Mouse (Mus musculus) embryonic facial prominence, embryonic 14.5 days (tissue): ENCODE results near the gene Sel1l. TPM values are rescaled to one million over a fixed set of nuclear protein-coding genes. Genes with fewer than 3 reads are reported as not detected.

Source experiments
- ATAC-seq: fragments of 200-750 bp; cut with Nextera tagmentation; 2 replicates; pipeline ENCODE4 v1.8.0; 2017; ENCODE audit warnings: low read depth, moderate number of reproducible peaks, moderate TSS enrichment
- DNase-seq: peaks from one replicate; pipeline ENCODE4 v3.0.0-alpha.2; 2015; ENCODE audit warnings: low spot score
- H3K27ac ChIP-seq: fragments of 300-500 bp; sonication (generic); replicated peaks from 2 replicates; pipeline ENCODE4 v1.5.1; 2014; ENCODE audit warnings: low read depth, mild to moderate bottlenecking, low read length, moderate library complexity
- H3K27me3 ChIP-seq: fragments of 300-500 bp; sonication (generic); replicated peaks from 2 replicates; pipeline ENCODE4 v1.6.1; 2014; ENCODE audit warnings: low read length; ENCODE audit not compliant: control insufficient read depth, insufficient read depth
- H3K36me3 ChIP-seq: fragments of 300-500 bp; sonication (generic); 2 replicates; pipeline ENCODE4 v1.6.1; 2014; ENCODE audit warnings: low read length, mixed read lengths; ENCODE audit not compliant: control insufficient read depth, insufficient read depth
- H3K4me1 ChIP-seq: fragments of 300-500 bp; sonication (generic); 2 replicates; pipeline ENCODE4 v1.6.1; 2014; ENCODE audit warnings: antibody characterized with exemption, low read length; ENCODE audit not compliant: control insufficient read depth, insufficient read depth
- H3K4me2 ChIP-seq: fragments of 300-500 bp; sonication (generic); 2 replicates; pipeline ENCODE4 v1.6.1; 2014; ENCODE audit warnings: low read depth, mild to moderate bottlenecking, low read length, moderate library complexity, mixed read lengths
- H3K4me3 ChIP-seq: fragments of 300-500 bp; sonication (generic); 2 replicates; pipeline ENCODE4 v1.5.1; 2014; ENCODE audit warnings: low read depth, mild to moderate bottlenecking, low read length
- H3K9ac ChIP-seq: fragments of 300-500 bp; sonication (generic); 2 replicates; pipeline ENCODE4 v1.6.1; 2014; ENCODE audit warnings: low read depth, mild to moderate bottlenecking, low read length, moderate library complexity, mixed read lengths
- H3K9me3 ChIP-seq: fragments of 300-500 bp; sonication (generic); 2 replicates; pipeline ENCODE4 v1.6.1; 2016; ENCODE audit warnings: low read length; ENCODE audit not compliant: control insufficient read depth
- WGBS: fragments of 180-500 bp; shearing (Covaris S2); extraction: QIAGEN DNeasy Blood & Tissue Kit; methylation state at CpG from one replicate; pipeline ENCODE4 v1.1.7; 2014; 5-methylcytosine and 5-hydroxymethylcytosine counted together
- polyA plus RNA-seq: library from polyadenylated mRNA; unstranded; fragments of >200 nt; fragmentation: Nextera tagmentation; extraction: Ambion mirVana; gene quantifications from 2 replicates; pipeline ENCODE4 v1.2.1, GENCODE M21; 2014

Gene Sel1l
- polyA plus RNA-seq, 1 experiment from 2014 or later, result 94.8 TPM

DNA sequence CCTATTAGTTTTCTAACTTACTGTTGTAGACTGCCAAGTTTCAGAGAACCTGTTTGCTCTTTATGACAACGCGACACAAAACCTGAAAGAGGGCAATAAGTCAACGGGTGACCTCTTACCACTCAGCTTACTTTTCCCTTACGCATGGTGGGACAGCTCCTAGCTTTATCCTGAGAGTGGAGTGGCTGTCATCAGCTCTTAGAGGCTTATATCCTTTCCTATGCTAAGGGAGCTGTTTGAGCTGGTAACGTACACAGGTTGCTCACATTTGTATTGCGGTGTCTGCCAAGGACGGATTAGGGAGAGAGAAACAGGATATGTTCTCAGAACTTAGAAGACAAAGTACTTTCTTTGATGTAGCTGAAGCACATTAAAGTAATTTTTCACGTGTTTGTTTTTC, 5.4 kb upstream of the Sel1l start:
- no peak overlapping the region for H3K4me3 ChIP-seq
- H3K9me3 ChIP-seq, result no peaks in the 10 kb centered on the region
- ATAC-seq (peak; percentile 81; the same call in 1 of the 2 replicates), DNase-seq (peak; percentile 80)
- H3K4me1 ChIP-seq, result no peaks in the 10 kb centered on the region
- no peak overlapping the region for H3K4me2 ChIP-seq
- no peaks in the 10 kb centered on the region for H3K27me3 ChIP-seq
- H3K9ac ChIP-seq, result no peak overlapping the region
- WGBS, result 45% methylated on average over 8 of the region's 8 CpGs
- H3K27ac ChIP-seq, result no peak overlapping the region
- no peaks in the 10 kb centered on the region for H3K36me3 ChIP-seq

DNA sequence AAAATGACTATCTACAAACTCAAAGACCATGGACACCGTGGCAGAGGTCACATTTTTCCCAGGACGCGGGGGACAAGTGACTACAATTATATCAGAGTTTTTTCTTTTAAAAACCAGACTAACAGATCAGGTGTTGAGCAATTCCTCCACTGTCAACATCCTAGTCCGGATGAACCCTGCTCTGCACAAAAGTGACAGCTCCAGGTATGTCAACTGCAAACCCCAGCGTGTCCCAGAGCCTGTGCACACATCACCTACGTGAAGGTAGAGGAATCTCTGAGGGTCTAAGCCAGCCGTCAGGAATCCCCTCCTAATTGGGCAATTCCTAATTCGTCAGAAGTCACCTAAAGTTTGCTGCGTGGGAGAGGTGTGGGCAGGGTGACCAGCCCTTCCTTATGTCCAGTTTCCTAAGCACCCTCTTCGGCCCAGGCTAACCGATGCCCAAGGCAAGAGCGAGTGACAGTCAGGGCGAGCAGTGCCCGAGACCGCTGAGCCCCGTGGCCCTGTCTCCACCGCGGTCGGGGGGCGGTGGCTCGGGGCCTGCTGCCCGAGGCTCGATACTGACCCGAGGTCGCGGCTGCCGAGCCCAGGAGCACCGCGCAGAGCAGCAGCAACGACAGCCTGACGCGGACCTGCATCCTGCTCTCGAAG, 438 bp downstream of the Sel1l start:
- DNase-seq (peak; percentile 10), ATAC-seq (peak; percentile 35)
- Histone ChIP-seq H3K9ac (peak overlapping the region; percentile 93), H3K4me1 (peaks cover 5% of the 10 kb centered on the region; the same call in 1 of the 2 replicates), H3K4me3 (peak overlapping the region; percentile 94), H3K27ac (no peak overlapping the region; the same call in 1 of the 2 replicates), H3K9me3 (no peaks in the 10 kb centered on the region), H3K4me2 (peak overlapping the region; percentile 89), H3K27me3 (no peaks in the 10 kb centered on the region), H3K36me3 (no peaks in the 10 kb centered on the region)
- WGBS, result 5% methylated on average over 23 of the region's 33 CpGs

DNA sequence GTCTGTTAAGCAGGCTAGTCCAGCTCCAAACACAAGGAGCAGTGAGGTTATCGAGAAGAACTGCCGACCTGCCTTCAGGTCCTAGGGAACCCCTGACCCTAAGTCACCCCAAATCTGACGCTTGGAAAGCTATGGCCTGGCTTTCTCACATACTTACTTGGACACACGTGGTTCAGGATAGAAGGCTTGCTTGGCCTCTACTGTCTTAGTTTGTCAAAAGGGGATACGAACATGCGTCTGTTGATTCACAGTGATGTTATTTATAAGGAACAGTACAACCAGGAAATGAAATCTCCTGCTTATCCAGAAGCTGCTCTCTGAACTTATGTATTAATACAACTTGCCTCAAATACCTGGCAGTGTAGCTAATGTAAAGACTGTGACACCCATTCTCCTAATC, 2.9 kb downstream of the Sel1l start:
- Histone ChIP-seq H3K4me2 (no peak overlapping the region), H3K9ac (no peak overlapping the region), H3K27me3 (no peaks in the 10 kb centered on the region), H3K4me3 (no peak overlapping the region), H3K4me1 (peaks cover 5% of the 10 kb centered on the region; the same call in 1 of the 2 replicates), H3K9me3 (no peaks in the 10 kb centered on the region), H3K36me3 (peaks cover 16% of the 10 kb centered on the region), H3K27ac (no peak overlapping the region)
- no peak for ATAC-seq
- DNase-seq, result no peak
- 87% methylated on average over 6 of the region's 6 CpGs for WGBS

DNA sequence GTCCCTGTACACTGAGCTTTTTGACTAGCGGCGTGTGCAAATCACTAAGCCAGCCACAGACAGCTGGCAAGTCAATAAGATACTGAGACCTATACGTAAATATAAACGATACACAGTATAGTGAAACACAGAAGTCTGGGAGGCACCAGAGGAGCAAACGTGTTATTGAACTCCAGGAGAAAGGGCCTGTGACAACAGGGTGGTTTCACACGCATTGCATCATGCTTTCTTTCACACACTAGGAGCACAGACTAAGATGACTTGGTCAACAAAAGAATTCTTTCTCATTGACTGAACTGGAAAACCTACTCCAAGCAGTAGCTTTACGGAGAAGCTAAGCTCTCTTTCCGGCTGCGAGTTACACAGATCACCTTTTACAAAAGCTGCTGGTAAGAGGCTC, 3.6 kb downstream of the Sel1l start:
- Histone ChIP-seq H3K4me3 (no peak overlapping the region), H3K27me3 (no peaks in the 10 kb centered on the region), H3K36me3 (peaks cover 23% of the 10 kb centered on the region), H3K4me2 (no peak overlapping the region), H3K9ac (no peak overlapping the region), H3K27ac (no peak overlapping the region), H3K4me1 (peaks cover 5% of the 10 kb centered on the region; the same call in 1 of the 2 replicates), H3K9me3 (no peaks in the 10 kb centered on the region)
- no peak for ATAC-seq
- 85% methylated on average over 9 of the region's 9 CpGs for WGBS
- DNase-seq, result peak; percentile 5

DNA sequence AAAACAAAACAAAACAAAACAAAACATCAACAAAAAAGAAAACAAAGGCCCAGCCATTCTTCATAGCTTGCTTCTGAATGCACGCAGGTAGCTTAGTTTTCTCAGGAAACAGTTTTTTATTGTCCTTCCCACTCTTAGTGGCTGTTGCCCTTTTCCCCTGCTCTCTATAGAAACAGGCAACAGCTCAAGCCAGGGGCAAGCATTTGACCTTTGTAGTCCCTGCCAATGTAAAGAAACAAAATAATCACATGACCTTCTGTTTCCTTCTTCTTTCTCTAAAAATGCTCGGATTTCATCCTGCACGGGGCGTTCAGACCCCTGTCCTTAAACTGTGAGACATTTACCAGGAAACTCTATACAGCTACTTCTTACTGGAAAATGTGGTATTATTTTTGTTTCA, 4.4 kb downstream of the Sel1l start:
- no peaks in the 10 kb centered on the region for H3K27me3 ChIP-seq
- DNase-seq (no peak), ATAC-seq (no peak)
- H3K4me2 ChIP-seq, result no peak overlapping the region
- H3K9me3 ChIP-seq, result no peaks in the 10 kb centered on the region
- H3K36me3 ChIP-seq, result peaks cover 28% of the 10 kb centered on the region
- peaks cover 5% of the 10 kb centered on the region; the same call in 1 of the 2 replicates for H3K4me1 ChIP-seq
- 49% methylated on average over 4 of the region's 4 CpGs for whole genome bisulfite sequencing
- no peak overlapping the region for H3K9ac ChIP-seq
- no peak overlapping the region for H3K4me3 ChIP-seq
- no peak overlapping the region for H3K27ac ChIP-seq

DNA sequence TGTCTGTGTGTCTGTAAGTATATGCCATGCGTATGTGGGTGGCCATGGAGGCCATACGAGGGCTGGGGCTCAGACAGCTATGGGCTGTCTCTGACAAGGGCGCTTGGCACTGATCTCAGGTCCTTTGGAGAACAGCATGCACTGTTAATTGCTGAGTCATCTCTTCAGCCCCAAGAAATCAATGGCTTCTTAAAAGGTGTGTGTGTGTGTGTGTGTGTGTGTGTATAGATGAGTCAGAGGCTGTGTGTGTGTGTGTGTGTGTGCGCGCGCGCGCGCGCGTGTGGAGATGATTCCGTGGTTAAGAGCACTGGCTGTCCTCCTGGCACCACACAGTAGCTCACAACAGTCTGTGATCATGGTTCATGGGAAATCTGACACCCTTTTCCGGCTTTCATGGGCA, 5.1 kb downstream of the Sel1l start:
- H3K9ac ChIP-seq, result no peak overlapping the region
- DNase-seq (no peak), ATAC-seq (no peak)
- H3K27ac ChIP-seq, result no peak overlapping the region
- WGBS, result 96% methylated on average over 13 of the region's 13 CpGs
- no peak overlapping the region for H3K4me2 ChIP-seq
- H3K9me3 ChIP-seq, result no peaks in the 10 kb centered on the region
- H3K4me1 ChIP-seq, result peaks cover 5% of the 10 kb centered on the region; the same call in 1 of the 2 replicates
- no peak overlapping the region for H3K4me3 ChIP-seq
- H3K27me3 ChIP-seq, result no peaks in the 10 kb centered on the region
- H3K36me3 ChIP-seq, result peaks cover 35% of the 10 kb centered on the region

DNA sequence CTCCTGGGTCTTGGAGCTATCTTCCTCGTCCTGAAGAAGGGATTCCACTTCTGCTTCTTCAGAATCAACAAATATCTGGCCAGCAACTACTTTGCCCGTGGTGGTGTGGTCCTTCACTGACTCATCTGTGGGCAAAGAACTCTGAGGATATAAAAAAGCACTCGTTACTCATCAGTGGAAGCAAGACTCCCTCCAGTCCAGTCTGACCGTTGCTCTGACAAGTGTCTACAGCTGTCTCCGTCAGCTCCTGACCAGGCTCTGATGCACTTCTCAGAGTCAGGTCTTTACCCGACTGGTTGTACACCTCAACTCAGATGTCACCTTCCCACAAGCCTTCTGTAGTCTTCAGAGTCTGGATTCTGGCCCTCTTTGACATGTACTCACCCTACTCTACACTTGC, 7.2 kb downstream of the Sel1l start:
- WGBS, result 94% methylated on average over 6 of the region's 6 CpGs
- H3K27ac ChIP-seq, result no peak overlapping the region

DNA sequence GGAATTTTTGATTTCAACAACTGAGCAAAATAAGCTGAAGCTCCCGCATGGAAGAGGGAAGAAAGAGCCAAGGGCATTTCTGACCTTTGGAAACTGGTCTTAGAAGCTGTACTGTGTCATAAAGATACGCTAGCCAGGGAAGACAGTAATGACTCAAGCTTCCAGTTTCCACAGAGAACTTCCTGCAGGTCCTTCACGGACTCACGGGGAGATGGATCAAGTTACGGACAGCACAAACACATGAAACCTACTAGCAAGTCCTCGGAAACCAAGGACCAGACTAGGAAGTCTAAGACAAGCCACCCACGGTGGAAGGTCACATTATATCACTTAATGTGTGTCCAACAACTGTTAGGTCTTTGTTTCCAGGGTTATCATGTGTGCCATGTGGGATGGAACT, 10.7 kb downstream of the Sel1l start:
- Histone ChIP-seq H3K36me3 (peaks cover 83% of the 10 kb centered on the region), H3K4me3 (no peak overlapping the region), H3K9ac (no peak overlapping the region), H3K4me1 (no peaks in the 10 kb centered on the region), H3K27ac (no peak overlapping the region), H3K27me3 (no peaks in the 10 kb centered on the region), H3K9me3 (no peaks in the 10 kb centered on the region), H3K4me2 (no peak overlapping the region)
- 58% methylated on average over 7 of the region's 7 CpGs for WGBS
- DNase-seq (no peak), ATAC-seq (no peak)

More for the DNA sequence above, 7.2 kb downstream of the Sel1l start:
- no peak overlapping the region for H3K4me2 ChIP-seq
- peaks cover 55% of the 10 kb centered on the region for H3K36me3 ChIP-seq
- H3K4me3 ChIP-seq, result no peak overlapping the region
- ATAC-seq (no peak), DNase-seq (no peak)
- H3K4me1 ChIP-seq, result no peaks in the 10 kb centered on the region
- H3K9ac ChIP-seq, result no peak overlapping the region
- no peaks in the 10 kb centered on the region for H3K9me3 ChIP-seq
- H3K27me3 ChIP-seq, result no peaks in the 10 kb centered on the region

DNA sequence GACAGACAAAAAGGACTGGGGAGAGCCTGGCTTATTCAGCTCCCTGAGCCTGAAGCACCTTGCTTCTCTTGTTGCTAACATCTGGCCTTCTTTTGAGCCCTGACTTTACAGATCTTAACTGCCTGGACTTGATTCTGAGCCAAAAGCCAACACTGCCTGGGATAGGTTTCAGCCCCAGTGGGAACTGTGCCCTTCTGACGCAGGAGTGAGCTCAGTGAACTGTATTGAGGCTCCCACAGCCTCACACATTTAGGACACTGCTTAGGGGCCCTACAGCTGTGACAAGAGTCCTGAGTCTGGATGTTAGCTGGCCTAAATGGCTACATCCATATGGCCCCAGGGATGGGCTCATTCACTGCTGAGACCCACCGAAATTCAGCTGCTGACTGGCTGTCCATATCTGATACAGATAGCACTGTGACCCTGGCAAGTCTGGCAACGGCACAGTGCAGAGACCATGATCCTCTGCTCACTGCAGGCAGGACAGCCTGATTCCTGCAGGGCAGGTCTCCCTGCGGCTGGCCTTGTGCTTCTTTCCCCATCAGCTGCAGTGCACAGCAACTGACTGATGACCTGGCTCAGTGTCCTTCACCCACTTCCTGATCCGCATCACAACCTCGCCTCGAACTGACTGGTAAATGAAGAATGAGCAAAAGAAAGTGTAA, 11.4 kb downstream of the Sel1l start:
- ATAC-seq (no peak), DNase-seq (peak; percentile 8)
- Histone ChIP-seq H3K9me3 (no peaks in the 10 kb centered on the region), H3K9ac (no peak overlapping the region), H3K27me3 (no peaks in the 10 kb centered on the region), H3K27ac (no peak overlapping the region), H3K4me3 (no peak overlapping the region), H3K4me2 (no peak overlapping the region), H3K4me1 (no peaks in the 10 kb centered on the region), H3K36me3 (peaks cover 89% of the 10 kb centered on the region)
- 90% methylated on average over 7 of the region's 7 CpGs for WGBS
